Mouse (Mus musculus) c-Kit-positive CD71-negative TER-119-negative erythroid progenitor cells, embryonic 14.5 days (primary cell): ENCODE results near the gene Art3.
"Not testable (repeated sequence)": the region's sequence is repeated elsewhere in the genome, so short reads cannot be mapped to it uniquely, and the experiment has no call there.

Experiments
- DNase-seq: peaks from one replicate; pipeline ENCODE4 v3.0.0-alpha.2; 2013; ENCODE audit warnings: low read depth

Gene Art3

GRCm38 (mm10) chr5:92336743-92337142 lies 5.1 kb downstream of the Art3 start:
- no peak for DNase-seq

- no peak for DNase-seq
Measured at GRCm38 (mm10) chr5:92340606-92341005, 9.0 kb downstream of the Art3 start.

- DNase-seq = no peak
Measured at GRCm38 (mm10) chr5:92345006-92345405, 13.4 kb downstream of the Art3 start.

GRCm38 (mm10) chr5:92348794-92349413 lies 17.3 kb downstream of the Art3 start, which contains the start of gene Cxcl10:
Cxcl10 (minus strand) TSS chr5:92348889.
- peak; percentile 65 for DNase-seq

GRCm38 (mm10) chr5:92349731-92350130 lies 18.1 kb downstream of the Art3 start:
- DNase-seq = no peak

- not testable (repeated sequence) for DNase-seq
Measured at GRCm38 (mm10) chr5:92352716-92353115, 21.1 kb downstream of the Art3 start.

GRCm38 (mm10) chr5:92353517-92353916 lies 21.9 kb downstream of the Art3 start:
- DNase-seq = no peak

- no peak for DNase-seq
Measured at GRCm38 (mm10) chr5:92358033-92358432, 26.4 kb downstream of the Art3 start.

- DNase-seq = no peak
Measured at GRCm38 (mm10) chr5:92358767-92359455, 27.3 kb downstream of the Art3 start.

GRCm38 (mm10) chr5:92363179-92363578 lies 31.6 kb downstream of the Art3 start:
- no peak for DNase-seq

GRCm38 (mm10) chr5:92364011-92364410 lies 32.4 kb downstream of the Art3 start:
- no peak for DNase-seq

GRCm38 (mm10) chr5:92365146-92365705 lies 33.6 kb downstream of the Art3 start:
- no peak for DNase-seq

- no peak for DNase-seq
Measured at GRCm38 (mm10) chr5:92366565-92366964, 34.9 kb downstream of the Art3 start.

- no peak for DNase-seq
Measured at GRCm38 (mm10) chr5:92368392-92368791, 36.8 kb downstream of the Art3 start.

GRCm38 (mm10) chr5:92369151-92369994 lies 37.7 kb downstream of the Art3 start:
- no peak for DNase-seq

- no peak for DNase-seq
Measured at GRCm38 (mm10) chr5:92370392-92370791, 38.8 kb downstream of the Art3 start.

GRCm38 (mm10) chr5:92370891-92371290 lies 39.3 kb downstream of the Art3 start:
- DNase-seq = no peak

GRCm38 (mm10) chr5:92371361-92371976 lies 39.8 kb downstream of the Art3 start:
- no peak for DNase-seq

- DNase-seq = no peak
Measured at GRCm38 (mm10) chr5:92372605-92373004, 41.0 kb downstream of the Art3 start.

- DNase-seq = no peak
Measured at GRCm38 (mm10) chr5:92374721-92375142, 43.1 kb downstream of the Art3 start.

- DNase-seq = no peak
Measured at GRCm38 (mm10) chr5:92375368-92375767, 43.7 kb downstream of the Art3 start.
